Mouse (Mus musculus): ENCODE data around the gene Hs6st1.
A peak's percentile ranks its signal among the peaks of the same experiment; 100 is the strongest.

Hs6st1 gene

GRCm38 (mm10) chr1:36121172-36121571 lies 53.0 kb downstream of the Hs6st1 start:
- DNase-seq (ENCODE audit: extremely low read depth, insufficient read length, low spot score), result no peak

GRCm38 (mm10) chr1:36125076-36125475 lies 56.9 kb downstream of the Hs6st1 start:
- no peak for DNase-seq (ENCODE audit: extremely low read depth, insufficient read length, low spot score)

GRCm38 (mm10) chr1:36129126-36129525 lies 60.9 kb downstream of the Hs6st1 start:
- DNase-seq (ENCODE audit: extremely low read depth, insufficient read length, low spot score), result peak; percentile 54

GRCm38 (mm10) chr1:36129881-36130280 lies 61.7 kb downstream of the Hs6st1 start:
- peak; percentile 60 for DNase-seq (ENCODE audit: extremely low read depth, insufficient read length, low spot score)

GRCm38 (mm10) chr1:36130307-36131035 lies 62.3 kb downstream of the Hs6st1 start:
- peak; percentile 48 for DNase-seq (ENCODE audit: extremely low read depth, insufficient read length, low spot score)

- DNase-seq (ENCODE audit: extremely low read depth, insufficient read length, low spot score), result no peak
Measured at GRCm38 (mm10) chr1:36131154-36131553, 63.0 kb downstream of the Hs6st1 start.

- no peak for DNase-seq (ENCODE audit: extremely low read depth, insufficient read length, low spot score)
Measured at GRCm38 (mm10) chr1:36131766-36132165, 63.6 kb downstream of the Hs6st1 start.

- no peak for DNase-seq (ENCODE audit: extremely low read depth, insufficient read length, low spot score)
Measured at GRCm38 (mm10) chr1:36132211-36132610, 64.0 kb downstream of the Hs6st1 start.

GRCm38 (mm10) chr1:36133041-36133440 lies 64.8 kb downstream of the Hs6st1 start:
- no peak for DNase-seq (ENCODE audit: extremely low read depth, insufficient read length, low spot score)

- DNase-seq (ENCODE audit: extremely low read depth, insufficient read length, low spot score), result no peak
Measured at GRCm38 (mm10) chr1:36133647-36134046, 65.4 kb downstream of the Hs6st1 start.

- DNase-seq (ENCODE audit: extremely low read depth, insufficient read length, low spot score), result no peak
Measured at GRCm38 (mm10) chr1:36134584-36134983, 66.4 kb downstream of the Hs6st1 start.

- no peak for DNase-seq (ENCODE audit: extremely low read depth, insufficient read length, low spot score)
Measured at GRCm38 (mm10) chr1:36140311-36140710, 72.1 kb downstream of the Hs6st1 start.

- no peak for DNase-seq (ENCODE audit: extremely low read depth, insufficient read length, low spot score)
Measured at GRCm38 (mm10) chr1:36145050-36145449, 76.8 kb downstream of the Hs6st1 start.

GRCm38 (mm10) chr1:36148809-36149208 lies 80.6 kb downstream of the Hs6st1 start:
- no peak for DNase-seq (ENCODE audit: extremely low read depth, insufficient read length, low spot score)

- no peak for DNase-seq (ENCODE audit: extremely low read depth, insufficient read length, low spot score)
Measured at GRCm38 (mm10) chr1:36149411-36149810, 81.2 kb downstream of the Hs6st1 start.
